Mouse (Mus musculus) heart, adult 11 months (tissue): Measurements from ENCODE around the gene Gngt1.

ENCODE experiments used
- DNase-seq: peaks from one replicate; pipeline ENCODE4 v3.0.0; 2022

Gene Gngt1

GRCm38 (mm10) chr6:3993492-3993891 lies at the start of gene Gngt1:
Gene Gngt1, plus strand, starts transcription at chr6:3993792.
- no peak for DNase-seq

- DNase-seq: no peak
Measured at GRCm38 (mm10) chr6:3954969-3955368, 38.6 kb upstream of the Gngt1 start.

- DNase-seq: peak; percentile 94
Measured at GRCm38 (mm10) chr6:3967676-3968626, 25.6 kb upstream of the Gngt1 start.

- DNase-seq: no peak
Measured at GRCm38 (mm10) chr6:3973679-3974078, 19.9 kb upstream of the Gngt1 start.

- no peak for DNase-seq
Measured at GRCm38 (mm10) chr6:3982661-3983284, 10.8 kb upstream of the Gngt1 start.

GRCm38 (mm10) chr6:3988750-3989149 lies 4.8 kb upstream of the Gngt1 start, which contains the start of gene Tfpi2:
Gene Tfpi2, minus strand, starts transcription at chr6:3988919.
- DNase-seq: no peak

- DNase-seq: peak; percentile 40
Measured at GRCm38 (mm10) chr6:3998089-3998488, 4.5 kb downstream of the Gngt1 start.

- no peak for DNase-seq
Measured at GRCm38 (mm10) chr6:3999296-3999695, 5.7 kb downstream of the Gngt1 start.

- peak; percentile 88 for DNase-seq
Measured at GRCm38 (mm10) chr6:4000716-4001115, 7.1 kb downstream of the Gngt1 start.

GRCm38 (mm10) chr6:4003445-4003844 lies 9.9 kb downstream of the Gngt1 start:
- peak; percentile 88 for DNase-seq

- peak; percentile 99 for DNase-seq
Measured at GRCm38 (mm10) chr6:4003890-4004306, 10.3 kb downstream of the Gngt1 start, which contains the start of gene Gng11. Gene Gng11, plus strand, starts transcription at chr6:4003904.

GRCm38 (mm10) chr6:4004808-4005207 lies 11.2 kb downstream of the Gngt1 start:
- DNase-seq: peak; percentile 68

- DNase-seq: peak; percentile 95
Measured at GRCm38 (mm10) chr6:4008501-4009040, 15.0 kb downstream of the Gngt1 start.

GRCm38 (mm10) chr6:4009548-4009947 lies 16.0 kb downstream of the Gngt1 start:
- peak; percentile 98 for DNase-seq

- no peak for DNase-seq
Measured at GRCm38 (mm10) chr6:4022645-4023044, 29.1 kb downstream of the Gngt1 start.

- peak; percentile 88 for DNase-seq
Measured at GRCm38 (mm10) chr6:4026367-4026766, 32.8 kb downstream of the Gngt1 start.

- DNase-seq: no peak
Measured at GRCm38 (mm10) chr6:4030956-4031355, 37.4 kb downstream of the Gngt1 start.

GRCm38 (mm10) chr6:4041821-4042220 lies 48.2 kb downstream of the Gngt1 start:
- DNase-seq: no peak
